Mouse (Mus musculus) heart, embryonic 11.5 days (tissue): Measurements from ENCODE around the gene 9030025P20Rik. TPM values are rescaled to one million over a fixed set of nuclear protein-coding genes. Genes with fewer than 3 reads are reported as not detected.
"Not testable (repeated sequence)": the region's sequence is repeated elsewhere in the genome, so short reads cannot be mapped to it uniquely, and the experiment has no call there.

Experiments used
- ATAC-seq: fragments of 200-750 bp; cut with Nextera tagmentation; replicated peaks from 2 replicates; pipeline ENCODE4 v1.8.0; 2017; ENCODE audit warnings: moderate library complexity; ENCODE audit not compliant: insufficient number of reproducible peaks, low FRiP score, low TSS enrichment
- H3K27ac ChIP-seq: fragments of 300-500 bp; sonication (generic); 2 replicates; pipeline ENCODE4 v1.5.1; 2014; ENCODE audit warnings: mild to moderate bottlenecking, low read depth, low read length
- H3K27me3 ChIP-seq: fragments of 300-500 bp; sonication (generic); 2 replicates; pipeline ENCODE4 v1.6.1; 2014; ENCODE audit warnings: mild to moderate bottlenecking, low read length, mixed read lengths; ENCODE audit not compliant: control insufficient read depth, insufficient read depth
- H3K36me3 ChIP-seq: fragments of 300-500 bp; sonication (generic); 2 replicates; pipeline ENCODE4 v1.6.1; 2014; ENCODE audit warnings: mild to moderate bottlenecking, low read length, moderate library complexity, mixed read lengths; ENCODE audit not compliant: control insufficient read depth, insufficient read depth
- H3K4me1 ChIP-seq: fragments of 300-500 bp; sonication (generic); 2 replicates; pipeline ENCODE4 v1.6.1; 2014; ENCODE audit warnings: low read length; ENCODE audit not compliant: control insufficient read depth, insufficient read depth
- H3K4me2 ChIP-seq: fragments of 300-500 bp; sonication (generic); 2 replicates; pipeline ENCODE4 v1.6.1; 2014; ENCODE audit warnings: mild to moderate bottlenecking, moderate library complexity
- H3K4me3 ChIP-seq: fragments of 300-500 bp; sonication (generic); 2 replicates; pipeline ENCODE4 v1.5.1; 2014; ENCODE audit warnings: low read depth, low read length
- H3K9ac ChIP-seq: fragments of 300-500 bp; sonication (generic); 2 replicates; pipeline ENCODE4 v1.6.1; 2014; ENCODE audit warnings: mild to moderate bottlenecking, low read depth, low read length, moderate library complexity
- H3K9me3 ChIP-seq: fragments of 300-500 bp; sonication (generic); replicated peaks from 2 replicates; pipeline ENCODE4 v1.6.1; 2016; ENCODE audit warnings: low read length; ENCODE audit not compliant: control insufficient read depth
- WGBS: fragments of 180-500 bp; shearing (Covaris S2); extraction: QIAGEN DNeasy Blood & Tissue Kit; methylation state at CpG from one replicate; pipeline ENCODE4 v1.1.7; 2014; ENCODE audit not compliant: insufficient replicate concordance; 5-methylcytosine and 5-hydroxymethylcytosine counted together
- polyA plus RNA-seq: library from polyadenylated mRNA; unstranded; fragments of >200 nt; fragmentation: Nextera tagmentation; extraction: Ambion mirVana; gene quantifications from 2 replicates; pipeline ENCODE4 v1.2.1, GENCODE M21; 2014

Gene 9030025P20Rik
- polyA plus RNA-seq, 1 experiment from 2014 or later: 6.6 TPM

DNA sequence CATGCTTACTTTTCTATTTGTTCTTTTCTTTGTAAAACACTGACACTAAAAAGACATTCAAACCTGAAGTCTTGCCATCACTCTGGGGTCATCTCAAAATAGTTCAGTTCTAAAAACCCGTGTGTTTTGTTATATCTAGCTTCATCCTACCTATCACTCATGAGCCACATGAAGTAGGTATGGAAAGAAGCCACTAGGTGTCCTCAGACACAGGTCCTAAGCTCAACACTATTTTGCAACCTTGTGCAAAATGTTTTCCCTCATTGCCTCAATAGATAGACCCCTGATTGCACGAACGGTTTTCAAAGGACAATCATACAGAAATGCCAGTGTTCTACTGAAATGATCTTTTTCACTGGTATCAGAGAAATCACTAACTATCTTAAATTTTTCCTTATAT, 30.8 kb downstream of the 9030025P20Rik start:
- H3K4me3 ChIP-seq, H3K9ac ChIP-seq, H3K27ac ChIP-seq, H3K4me2 ChIP-seq, H3K4me1 ChIP-seq, H3K9me3 ChIP-seq, H3K36me3 ChIP-seq, H3K27me3 ChIP-seq: not testable (repeated sequence)
- ATAC-seq: 0 out of 2 replicates have a peak, but pooled peaks have one; percentile 34
- no CpG with 5 or more reads among the region's 3 CpGs for WGBS

DNA sequence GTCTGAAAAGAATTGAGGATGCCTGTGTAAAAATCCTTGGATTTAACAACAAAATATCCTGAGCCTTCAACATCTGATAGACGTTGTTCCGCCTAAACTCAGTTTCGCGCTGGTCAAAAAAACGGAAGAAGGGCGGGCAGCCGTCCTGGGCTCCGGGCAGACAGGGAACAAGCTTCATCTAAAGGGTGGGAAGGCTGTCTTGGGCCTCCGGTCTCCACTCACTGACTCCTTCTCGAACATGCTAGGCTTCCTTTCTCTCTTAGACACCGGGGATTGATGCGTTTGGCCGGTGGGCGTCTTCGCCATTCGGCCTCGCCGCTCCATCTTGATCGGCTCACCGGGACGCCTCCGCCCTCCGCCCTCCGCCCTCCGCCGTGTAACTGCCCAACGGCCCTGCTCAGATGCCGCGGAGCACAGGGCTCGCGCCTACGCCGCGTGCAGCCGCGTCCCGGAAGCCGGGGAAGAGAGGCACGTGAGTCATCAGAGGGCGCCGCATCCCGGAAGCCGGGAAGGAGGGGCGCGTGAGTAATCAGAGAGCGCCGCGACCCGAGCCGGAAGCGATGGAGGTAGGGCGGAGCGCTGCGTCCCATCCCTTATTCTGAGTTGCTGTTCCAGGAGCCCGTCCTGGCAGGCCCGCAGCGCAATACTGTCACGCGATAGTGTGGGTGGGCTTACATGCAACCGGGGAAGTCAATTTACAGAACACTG, 31.6 kb downstream of the 9030025P20Rik start, which contains the start of gene Gm3435:
Gene Gm3435 (plus strand): TSS at position 471 of the 708 bp plus-strand sequence.
- not testable (repeated sequence) for H3K27me3 ChIP-seq, H3K36me3 ChIP-seq, H3K9ac ChIP-seq, H3K9me3 ChIP-seq, H3K4me3 ChIP-seq, H3K4me1 ChIP-seq, H3K27ac ChIP-seq, H3K4me2 ChIP-seq
- WGBS: no CpG with 5 or more reads among the region's 60 CpGs
- ATAC-seq: peak; percentile 96

DNA sequence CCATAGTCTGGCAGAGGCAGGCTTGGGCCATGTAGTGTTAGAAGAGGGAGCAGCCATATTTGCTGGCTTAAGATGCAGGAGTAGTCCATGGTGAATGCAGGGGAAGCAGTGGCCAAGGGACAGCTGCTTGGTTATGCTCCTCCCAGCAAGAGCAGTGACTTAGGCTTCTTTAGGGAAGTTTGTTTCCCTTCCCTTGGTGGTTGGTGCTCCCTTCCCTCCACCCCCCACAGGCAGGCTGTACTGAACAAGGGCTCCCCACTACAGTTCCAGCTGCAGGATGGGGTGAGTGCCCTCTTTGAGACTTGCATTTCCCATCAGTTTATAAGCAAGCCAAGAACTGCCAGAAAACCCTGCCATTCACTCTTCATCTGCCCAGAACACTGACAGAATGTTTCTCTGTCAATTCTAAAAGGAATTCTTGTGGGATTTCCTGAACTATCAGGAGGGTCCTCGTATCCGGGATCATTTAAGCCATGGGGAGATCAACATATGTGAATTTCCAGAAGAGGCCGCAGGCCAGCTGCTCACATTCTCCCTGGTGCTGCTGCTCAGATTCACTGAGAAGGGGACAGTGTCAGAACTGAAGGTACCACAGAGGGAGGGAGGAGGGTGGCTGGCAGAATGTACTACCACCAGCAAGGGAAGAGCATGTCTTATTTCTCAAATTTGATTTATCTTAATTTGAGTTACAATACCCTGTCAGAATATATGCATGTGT, 43.4 kb downstream of the 9030025P20Rik start:
- H3K4me3 ChIP-seq, ATAC-seq, H3K27ac ChIP-seq, H3K27me3 ChIP-seq, H3K36me3 ChIP-seq, H3K4me2 ChIP-seq, H3K4me1 ChIP-seq, H3K9me3 ChIP-seq, H3K9ac ChIP-seq: not testable (repeated sequence)
- 96% methylated on average over 3 of the region's 3 CpGs for WGBS

DNA sequence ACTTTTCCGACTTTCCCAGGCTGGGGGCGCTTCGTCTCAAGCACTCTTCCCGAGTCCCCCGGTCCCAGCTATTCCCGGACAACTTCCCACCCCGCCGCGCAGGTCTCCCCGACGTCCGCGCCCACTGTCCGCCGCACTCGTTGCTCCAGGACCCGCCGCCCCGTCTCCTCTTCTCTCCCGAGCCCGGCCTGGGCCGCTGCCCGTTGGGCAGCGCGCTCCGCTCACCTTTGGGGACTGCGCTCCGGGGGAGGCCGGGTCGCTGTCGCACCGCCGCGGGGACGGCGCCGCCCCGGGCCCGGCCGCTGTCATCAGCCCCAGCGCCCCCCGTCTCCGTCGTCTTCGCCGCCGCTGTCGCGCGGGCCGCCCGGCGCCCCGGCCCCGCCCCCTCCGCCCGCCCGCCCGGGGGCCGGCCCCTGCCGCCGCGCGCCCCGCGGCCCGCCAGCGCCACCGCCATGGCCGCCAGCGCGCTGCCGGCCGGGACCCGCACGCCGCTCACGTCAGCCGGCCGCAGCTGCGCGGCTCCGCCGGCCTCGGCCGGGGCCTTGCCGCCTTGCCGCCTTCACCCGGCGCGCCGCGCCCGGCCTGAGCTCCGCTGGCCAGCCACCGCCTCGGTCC, 45.7 kb downstream of the 9030025P20Rik start:
- H3K36me3 ChIP-seq, H3K4me1 ChIP-seq, H3K4me3 ChIP-seq, H3K9me3 ChIP-seq, H3K4me2 ChIP-seq, H3K9ac ChIP-seq, H3K27ac ChIP-seq, H3K27me3 ChIP-seq: not testable (repeated sequence)
- peak; percentile 83 for ATAC-seq
- WGBS: no CpG with 5 or more reads among the region's 97 CpGs

DNA sequence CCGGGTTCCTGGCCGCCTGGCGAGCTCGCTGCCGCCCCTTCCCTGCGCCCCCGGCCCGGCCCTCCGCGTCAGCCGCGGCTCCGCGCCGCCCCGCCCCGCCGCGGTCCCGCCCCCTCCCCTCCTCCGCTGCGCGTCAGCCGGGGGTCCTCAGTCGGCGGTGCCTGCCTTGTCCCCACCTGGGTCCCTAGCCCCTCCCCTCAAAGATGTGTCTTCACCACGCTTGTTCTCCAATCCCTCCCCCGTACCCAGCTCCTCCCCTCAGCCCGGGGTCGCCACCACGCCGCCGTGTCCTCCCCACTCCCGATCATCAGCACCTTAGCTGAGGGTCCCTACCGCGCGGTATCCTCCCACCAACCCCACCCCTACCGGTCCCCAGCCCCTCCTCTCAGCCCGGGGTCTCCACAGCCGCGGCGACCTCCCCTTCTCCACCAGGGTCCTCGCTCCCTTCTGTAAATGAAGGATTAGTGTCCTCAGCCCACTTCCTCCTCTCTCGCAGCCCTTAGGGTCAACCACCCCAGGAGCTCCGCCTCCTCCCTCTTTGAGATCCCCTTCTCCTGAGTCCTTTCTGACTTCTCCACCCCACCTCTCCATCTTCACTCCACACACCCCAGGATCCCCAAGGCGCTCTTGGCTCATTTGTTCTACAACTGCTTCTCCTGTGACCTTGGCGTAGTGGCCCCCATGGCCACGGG, 46.4 kb downstream of the 9030025P20Rik start:
- not testable (repeated sequence) for H3K9me3 ChIP-seq, H3K27ac ChIP-seq, H3K36me3 ChIP-seq, H3K4me3 ChIP-seq, H3K9ac ChIP-seq, H3K4me2 ChIP-seq, H3K4me1 ChIP-seq, H3K27me3 ChIP-seq
- peak; percentile 82 for ATAC-seq
- WGBS: no CpG with 5 or more reads among the region's 48 CpGs

DNA sequence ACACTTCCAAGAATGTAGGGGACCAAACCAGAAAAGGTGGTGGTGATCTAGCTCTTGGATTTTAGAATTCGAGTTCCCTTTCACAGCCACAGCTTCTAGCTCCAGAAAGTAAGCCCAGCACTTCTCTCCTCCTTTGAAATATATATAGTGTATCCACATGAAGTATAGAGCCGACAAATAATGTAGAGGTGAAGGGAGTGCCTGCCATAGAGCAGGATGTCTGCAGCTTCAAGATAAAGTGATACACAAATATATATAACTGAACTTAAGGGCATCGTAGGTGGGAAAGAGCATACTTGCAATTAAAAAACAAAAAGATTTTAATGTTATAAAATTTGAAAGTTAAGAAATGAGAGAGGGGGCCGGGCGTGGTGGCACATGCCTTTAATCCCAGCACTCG, 47.2 kb downstream of the 9030025P20Rik start:
- H3K4me3 ChIP-seq, H3K27ac ChIP-seq, H3K36me3 ChIP-seq, H3K4me2 ChIP-seq, H3K9me3 ChIP-seq, H3K4me1 ChIP-seq, ATAC-seq, H3K27me3 ChIP-seq, H3K9ac ChIP-seq: not testable (repeated sequence)
- no CpG with 5 or more reads among the region's 6 CpGs for WGBS

DNA sequence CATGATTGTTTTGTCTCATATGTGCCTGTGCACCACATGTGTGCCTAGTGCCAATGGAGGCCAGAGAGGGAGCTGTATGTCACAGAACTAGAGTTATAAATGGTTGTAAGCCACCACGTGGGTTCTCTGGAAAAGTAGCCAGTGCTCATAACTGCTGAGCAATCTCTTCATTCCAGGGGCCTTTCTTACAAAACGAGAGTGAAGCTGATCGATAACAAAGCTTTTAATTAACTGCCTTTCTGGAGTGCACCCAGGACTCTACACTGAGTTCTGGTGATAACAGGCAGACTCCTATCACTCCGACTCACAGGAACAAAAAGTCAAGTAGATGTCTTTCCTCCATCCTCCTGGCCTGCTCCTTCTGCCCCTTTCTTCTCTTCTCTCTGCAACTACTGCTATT, 53.1 kb downstream of the 9030025P20Rik start:
- not testable (repeated sequence) for ATAC-seq, H3K4me3 ChIP-seq, H3K4me2 ChIP-seq, H3K36me3 ChIP-seq, H3K27me3 ChIP-seq, H3K27ac ChIP-seq, H3K9me3 ChIP-seq, H3K9ac ChIP-seq, H3K4me1 ChIP-seq
- no CpG with 5 or more reads among the region's 4 CpGs for WGBS

DNA sequence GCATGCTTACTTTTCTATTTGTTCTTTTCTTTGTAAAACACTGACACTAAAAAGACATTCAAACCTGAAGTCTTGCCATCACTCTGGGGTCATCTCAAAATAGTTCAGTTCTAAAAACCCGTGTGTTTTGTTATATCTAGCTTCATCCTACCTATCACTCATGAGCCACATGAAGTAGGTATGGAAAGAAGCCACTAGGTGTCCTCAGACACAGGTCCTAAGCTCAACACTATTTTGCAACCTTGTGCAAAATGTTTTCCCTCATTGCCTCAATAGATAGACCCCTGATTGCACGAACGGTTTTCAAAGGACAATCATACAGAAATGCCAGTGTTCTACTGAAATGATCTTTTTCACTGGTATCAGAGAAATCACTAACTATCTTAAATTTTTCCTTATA, 62.2 kb downstream of the 9030025P20Rik start:
- H3K4me2 ChIP-seq, ATAC-seq, H3K4me3 ChIP-seq, H3K27me3 ChIP-seq, H3K36me3 ChIP-seq, H3K9me3 ChIP-seq, H3K9ac ChIP-seq, H3K4me1 ChIP-seq, H3K27ac ChIP-seq: not testable (repeated sequence)
- WGBS: no CpG with 5 or more reads among the region's 3 CpGs
